Mouse (Mus musculus) limb, embryonic 13.5 days (tissue): ENCODE data around the gene Pcbd1. TPM values are rescaled to one million over a fixed set of nuclear protein-coding genes. Genes with fewer than 3 reads are reported as not detected.
"Not testable (repeated sequence)": the region's sequence is repeated elsewhere in the genome, so short reads cannot be mapped to it uniquely, and the experiment has no call there.

Source experiments
- ATAC-seq: fragments of 200-750 bp; cut with Nextera tagmentation; 2 replicates; pipeline ENCODE4 v1.8.0; 2017; ENCODE audit warnings: low read depth, moderate number of reproducible peaks, moderate TSS enrichment; ENCODE audit not compliant: low FRiP score
- H3K27ac ChIP-seq: fragments of 300-500 bp; sonication (generic); 2 replicates; pipeline ENCODE4 v1.5.1; 2015; ENCODE audit warnings: inconsistent platforms, mild to moderate bottlenecking, moderate library complexity
- H3K27me3 ChIP-seq: fragments of 300-500 bp; sonication (generic); 2 replicates; pipeline ENCODE4 v1.6.1; 2015; ENCODE audit warnings: mild to moderate bottlenecking, inconsistent platforms
- H3K36me3 ChIP-seq: fragments of 300-500 bp; sonication (generic); 2 replicates; pipeline ENCODE4 v1.6.1; 2015; ENCODE audit warnings: inconsistent platforms, mild to moderate bottlenecking, moderate library complexity
- H3K4me1 ChIP-seq: fragments of 300-500 bp; sonication (generic); 2 replicates; pipeline ENCODE4 v1.6.1; 2015; ENCODE audit warnings: inconsistent platforms
- H3K4me2 ChIP-seq: fragments of 300-500 bp; sonication (generic); replicated peaks from 2 replicates; pipeline ENCODE4 v1.6.1; 2015; ENCODE audit warnings: inconsistent platforms, mild to moderate bottlenecking, moderate library complexity
- H3K4me3 ChIP-seq: fragments of 300-500 bp; sonication (generic); 2 replicates; pipeline ENCODE4 v1.5.1; 2015; ENCODE audit warnings: moderate library complexity, mild to moderate bottlenecking, inconsistent platforms
- H3K9ac ChIP-seq: fragments of 300-500 bp; sonication (generic); 2 replicates; pipeline ENCODE4 v1.6.1; 2015; ENCODE audit warnings: mild to moderate bottlenecking, inconsistent platforms
- H3K9me3 ChIP-seq: fragments of 300-500 bp; sonication (generic); 2 replicates; pipeline ENCODE4 v1.6.1; 2016; ENCODE audit warnings: inconsistent platforms
- WGBS: fragments of 180-500 bp; shearing (Covaris S2); methylation state at CpG from one replicate; pipeline ENCODE4 v1.1.7; 2015; 5-methylcytosine and 5-hydroxymethylcytosine counted together
- polyA plus RNA-seq: library from polyadenylated mRNA; unstranded; fragments of >200 nt; fragmentation: Nextera tagmentation; extraction: Ambion mirVana; gene quantifications from 2 replicates; pipeline ENCODE4 v1.2.1, GENCODE M21; 2015

The Pcbd1 gene
- polyA plus RNA-seq, 1 experiment from 2014 or later = 11.7 TPM

DNA sequence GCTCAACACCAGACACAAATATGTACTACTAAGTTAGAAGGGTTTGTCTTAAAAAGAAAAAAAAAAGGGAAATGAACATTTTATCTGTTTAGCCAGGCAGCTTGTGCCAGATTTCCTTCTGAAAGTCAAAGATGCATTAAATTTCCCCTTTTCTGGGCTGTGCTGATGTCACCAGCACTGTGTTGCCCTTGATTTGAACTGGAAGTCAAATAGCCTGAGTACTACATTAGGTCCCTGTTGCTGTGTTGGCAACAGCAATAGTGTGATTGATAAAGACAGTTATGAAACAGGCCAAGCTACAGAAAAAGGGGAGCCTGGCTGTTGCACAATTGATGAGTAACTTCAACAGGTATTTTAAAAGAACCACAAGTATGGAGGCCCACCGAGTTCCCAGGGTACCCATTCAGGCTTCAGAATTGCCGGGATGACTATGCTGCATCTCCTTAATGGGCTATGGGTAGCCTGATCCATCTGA, 25.2 kb downstream of the Pcbd1 start:
- Histone ChIP-seq H3K4me3 (no peak overlapping the region), H3K9ac (no peak overlapping the region), H3K4me2 (no peak overlapping the region), H3K27ac (no peak overlapping the region), H3K27me3 (no peaks in the 10 kb centered on the region), H3K4me1 (no peaks in the 10 kb centered on the region), H3K9me3 (no peaks in the 10 kb centered on the region), H3K36me3 (peaks cover 71% of the 10 kb centered on the region)
- 95% methylated on average over 2 of the region's 2 CpGs for WGBS
- ATAC-seq = no peak

DNA sequence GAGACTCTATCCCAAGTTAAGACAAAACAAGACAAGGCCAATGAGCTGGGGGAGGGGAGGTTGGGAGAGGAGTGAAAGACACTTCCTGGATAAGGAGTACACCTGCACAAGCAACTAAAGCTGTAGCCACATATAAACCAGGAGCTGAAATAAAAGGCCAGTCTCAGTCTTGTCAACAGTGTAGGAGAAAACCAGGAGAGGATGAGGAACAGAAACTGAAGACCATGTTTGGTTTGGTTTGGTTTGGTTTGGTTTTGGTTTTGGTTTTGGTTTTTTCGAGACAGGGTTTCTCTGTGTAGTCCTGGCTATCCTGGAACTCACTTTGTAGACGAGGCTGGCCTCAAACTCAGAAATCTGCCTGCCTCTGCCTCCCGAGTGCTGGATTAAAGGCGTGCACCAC, 32.6 kb downstream of the Pcbd1 start:
- not testable (repeated sequence) for H3K27me3 ChIP-seq

DNA sequence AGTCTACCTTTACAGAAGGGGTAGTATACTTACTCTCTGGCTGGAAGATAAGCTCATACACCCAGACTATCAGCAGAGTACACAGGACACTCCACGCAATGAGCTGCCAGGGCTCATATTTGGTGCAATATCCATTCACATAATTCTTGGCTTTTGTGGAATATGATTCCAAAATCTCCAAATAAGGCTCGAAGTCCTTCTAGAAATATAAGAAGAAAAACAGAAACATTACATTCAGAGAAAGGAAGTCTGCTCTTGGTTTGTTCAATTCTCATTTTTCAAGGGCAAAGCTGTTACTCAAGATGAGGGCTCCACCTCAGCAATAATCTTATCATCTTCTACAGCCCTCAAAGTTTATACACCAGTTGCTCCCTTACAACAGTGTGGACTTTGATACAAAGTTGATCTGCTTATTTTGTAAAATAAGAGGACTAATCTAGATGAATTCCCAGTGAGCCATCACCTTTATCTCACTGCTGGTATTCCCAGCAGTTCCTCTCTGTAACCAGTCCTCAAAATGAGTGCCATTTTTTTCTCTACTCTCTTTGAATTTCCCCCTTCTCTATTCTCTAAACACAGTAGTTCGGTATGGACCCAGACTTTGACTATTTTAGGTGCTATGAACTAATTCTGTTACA, 34.3 kb downstream of the Pcbd1 start:
- no peak overlapping the region for H3K27ac ChIP-seq
- no peak overlapping the region for H3K4me2 ChIP-seq
- no peak for ATAC-seq
- no peak overlapping the region for H3K4me3 ChIP-seq
- H3K27me3 ChIP-seq = no peaks in the 10 kb centered on the region
- WGBS = 80% methylated on average over 3 of the region's 3 CpGs
- no peaks in the 10 kb centered on the region for H3K4me1 ChIP-seq
- H3K36me3 ChIP-seq = peaks cover 40% of the 10 kb centered on the region
- no peaks in the 10 kb centered on the region for H3K9me3 ChIP-seq
- no peak overlapping the region for H3K9ac ChIP-seq

More for the DNA sequence above, 32.6 kb downstream of the Pcbd1 start:
- H3K36me3 ChIP-seq = peaks cover 38% of the 10 kb centered on the region
- H3K9ac ChIP-seq, H3K4me1 ChIP-seq, H3K4me3 ChIP-seq, H3K27ac ChIP-seq, H3K4me2 ChIP-seq, H3K9me3 ChIP-seq, ATAC-seq: not testable (repeated sequence)
- 89% methylated on average over 4 of the region's 4 CpGs for WGBS

GRCm38 (mm10) chr10:61124462-61124861, 35.3 kb downstream of the Pcbd1 start:
- H3K9me3 ChIP-seq = no peaks in the 10 kb centered on the region
- H3K36me3 ChIP-seq = peaks cover 29% of the 10 kb centered on the region
- H3K27ac ChIP-seq = no peak overlapping the region
- no peak overlapping the region for H3K4me2 ChIP-seq
- no peak overlapping the region for H3K9ac ChIP-seq
- ATAC-seq = no peak
- H3K4me1 ChIP-seq = no peaks in the 10 kb centered on the region
- WGBS = 93% methylated on average over 2 of the region's 2 CpGs
- no peaks in the 10 kb centered on the region for H3K27me3 ChIP-seq
- no peak overlapping the region for H3K4me3 ChIP-seq

DNA sequence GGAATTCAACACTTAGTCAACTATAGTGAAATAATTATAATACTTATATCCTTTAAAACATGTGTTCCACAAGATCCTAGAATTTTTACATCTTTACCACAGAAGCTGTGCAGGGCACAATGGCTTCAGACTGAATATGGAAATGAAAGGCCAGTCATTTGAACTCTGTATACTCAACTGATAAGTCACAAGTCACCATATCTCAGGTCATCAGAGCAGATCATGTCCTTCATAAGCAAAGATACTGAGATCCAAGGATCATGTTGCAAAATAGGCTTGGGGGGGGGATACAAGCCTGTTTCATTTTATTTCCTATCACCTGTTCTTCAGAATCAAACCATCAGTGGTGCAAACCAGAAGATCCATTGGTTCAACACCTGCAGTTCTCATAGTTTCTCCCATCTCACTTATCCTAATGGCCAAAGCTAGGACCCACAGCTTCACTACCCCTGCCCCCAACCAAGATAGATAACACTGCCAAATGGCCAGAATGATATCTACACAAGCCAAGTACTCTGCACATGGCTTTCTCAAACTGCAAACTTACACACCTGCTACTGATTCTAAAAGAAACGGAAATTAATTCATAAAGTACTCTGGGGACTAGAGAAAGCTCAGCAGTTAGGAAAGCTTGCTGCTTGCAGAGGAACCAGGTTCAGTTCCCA, 39.7 kb downstream of the Pcbd1 start:
- no peak for ATAC-seq
- Histone ChIP-seq H3K4me2 (no peak overlapping the region), H3K4me1 (no peaks in the 10 kb centered on the region), H3K27ac (no peak overlapping the region), H3K4me3 (no peak overlapping the region), H3K9me3 (no peaks in the 10 kb centered on the region), H3K27me3 (no peaks in the 10 kb centered on the region), H3K9ac (no peak overlapping the region), H3K36me3 (peaks cover 27% of the 10 kb centered on the region)
- WGBS = 76% methylated on average over 1 of the region's 1 CpGs

DNA sequence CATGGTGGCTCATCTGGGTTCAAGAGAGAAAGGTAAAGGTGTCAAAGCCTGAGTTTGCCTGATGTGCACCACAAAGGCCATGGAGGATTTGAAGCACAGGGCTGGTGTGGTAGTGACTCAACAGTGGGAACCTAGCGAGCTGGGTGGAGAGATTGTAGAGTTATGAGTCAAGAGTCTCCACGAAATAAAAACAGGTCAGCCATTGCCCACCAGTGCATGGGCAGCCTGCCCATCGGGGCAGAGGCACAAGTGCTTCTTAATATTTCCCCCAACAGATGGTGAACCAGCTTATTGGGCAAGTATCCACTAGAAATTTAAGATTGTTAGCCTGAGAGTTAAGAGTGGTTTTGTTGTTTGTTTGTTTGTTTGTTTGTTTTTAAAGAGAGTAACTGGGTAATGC, 41.8 kb downstream of the Pcbd1 start:
- H3K4me1 ChIP-seq = no peaks in the 10 kb centered on the region
- H3K4me3 ChIP-seq = no peak overlapping the region
- H3K9me3 ChIP-seq = no peaks in the 10 kb centered on the region
- no peak for ATAC-seq
- peaks cover 32% of the 10 kb centered on the region for H3K36me3 ChIP-seq
- H3K27ac ChIP-seq = no peak overlapping the region
- H3K4me2 ChIP-seq = no peak overlapping the region
- 70% methylated on average over 3 of the region's 3 CpGs for WGBS
- H3K27me3 ChIP-seq = no peaks in the 10 kb centered on the region
- H3K9ac ChIP-seq = no peak overlapping the region

DNA sequence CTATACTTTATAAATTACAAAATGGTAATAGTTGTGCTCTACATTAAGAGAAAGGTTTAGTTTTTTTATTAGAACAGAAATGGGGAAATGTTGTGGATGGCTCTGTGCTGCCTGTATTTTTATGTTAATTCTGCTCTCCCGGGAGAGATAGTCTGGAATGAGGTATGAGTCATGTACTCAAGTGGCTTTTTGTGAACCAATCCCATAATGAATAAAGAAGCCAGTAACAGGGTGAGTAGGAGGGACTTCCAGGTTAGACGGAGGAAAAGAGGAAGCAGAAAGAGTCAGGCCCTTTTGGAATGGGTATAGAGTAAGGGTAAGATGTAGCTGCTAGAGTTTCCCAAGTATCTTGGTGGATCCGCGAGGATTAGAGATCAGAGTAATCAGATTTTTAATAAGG, 44.9 kb downstream of the Pcbd1 start:
- no peaks in the 10 kb centered on the region for H3K27me3 ChIP-seq
- WGBS = 81% methylated on average over 4 of the region's 4 CpGs
- no peak overlapping the region for H3K9ac ChIP-seq
- H3K4me2 ChIP-seq = no peak overlapping the region
- no peak for ATAC-seq
- H3K4me3 ChIP-seq = no peak overlapping the region
- no peaks in the 10 kb centered on the region for H3K4me1 ChIP-seq
- no peaks in the 10 kb centered on the region for H3K9me3 ChIP-seq
- H3K36me3 ChIP-seq = peaks cover 29% of the 10 kb centered on the region
- H3K27ac ChIP-seq = no peak overlapping the region

- H3K9ac ChIP-seq = no peak overlapping the region
- no peak for ATAC-seq
- WGBS = 55% methylated on average over 3 of the region's 3 CpGs
- no peaks in the 10 kb centered on the region for H3K4me1 ChIP-seq
- no peaks in the 10 kb centered on the region for H3K27me3 ChIP-seq
- no peak overlapping the region for H3K4me3 ChIP-seq
- H3K36me3 ChIP-seq = peaks cover 32% of the 10 kb centered on the region
- no peak overlapping the region for H3K27ac ChIP-seq
- no peak overlapping the region for H3K4me2 ChIP-seq
- H3K9me3 ChIP-seq = no peaks in the 10 kb centered on the region
Observed at GRCm38 (mm10) chr10:61135226-61135839, 46.2 kb downstream of the Pcbd1 start.

- no peaks in the 10 kb centered on the region for H3K9me3 ChIP-seq
- H3K27me3 ChIP-seq = no peaks in the 10 kb centered on the region
- H3K4me2 ChIP-seq = no peak overlapping the region
- no peaks in the 10 kb centered on the region for H3K4me1 ChIP-seq
- H3K4me3 ChIP-seq = no peak overlapping the region
- no peak overlapping the region for H3K9ac ChIP-seq
- 79% methylated on average over 1 of the region's 1 CpGs for WGBS
- ATAC-seq = no peak
- H3K27ac ChIP-seq = no peak overlapping the region
- H3K36me3 ChIP-seq = peaks cover 24% of the 10 kb centered on the region
Observed at GRCm38 (mm10) chr10:61137567-61137966, 48.4 kb downstream of the Pcbd1 start.

DNA sequence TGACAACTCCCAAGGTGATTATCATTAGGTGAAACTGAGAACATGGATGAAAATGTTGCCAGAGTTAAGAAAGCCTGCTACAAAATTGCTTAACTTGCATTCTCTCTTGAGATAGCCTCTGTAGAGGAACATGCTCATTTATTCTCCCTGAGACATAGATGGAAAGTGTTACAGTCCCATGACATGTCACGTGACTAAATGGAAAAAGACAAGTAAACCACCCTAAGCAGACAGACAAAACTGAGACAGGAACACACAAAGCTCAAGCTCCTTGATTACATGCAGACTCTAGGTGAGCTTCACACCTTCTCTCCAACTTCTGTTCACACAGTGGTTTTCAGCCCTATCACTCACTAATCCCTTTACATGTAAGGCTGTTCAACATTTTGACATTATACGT, 54.2 kb downstream of the Pcbd1 start:
- Histone ChIP-seq H3K36me3 (peaks cover 12% of the 10 kb centered on the region), H3K27ac (no peak overlapping the region), H3K4me2 (no peak overlapping the region), H3K4me3 (no peak overlapping the region), H3K9me3 (no peaks in the 10 kb centered on the region), H3K9ac (no peak overlapping the region), H3K27me3 (no peaks in the 10 kb centered on the region), H3K4me1 (peaks cover 9% of the 10 kb centered on the region)
- WGBS = 91% methylated on average over 2 of the region's 2 CpGs
- no peak for ATAC-seq
